Mouse (Mus musculus) bone marrow, adult 2 months (tissue): ENCODE data around the gene Dlk1.

Experiments used
- CTCF ChIP-seq: fragments of 200-500 bp; IDR thresholded peaks from 2 replicates; pipeline ENCODE4 v1.5.1; 2011; ENCODE audit warnings: low read length, control low read depth; ENCODE audit not compliant: control insufficient read depth, insufficient read depth
- POLR2A ChIP-seq: fragments of 200-500 bp; IDR thresholded peaks from 2 replicates; pipeline ENCODE4 v1.6.1; 2011; ENCODE audit warnings: low read depth, mild to moderate bottlenecking, control low read depth, low read length, borderline replicate concordance; ENCODE audit not compliant: control insufficient read depth

DNA sequence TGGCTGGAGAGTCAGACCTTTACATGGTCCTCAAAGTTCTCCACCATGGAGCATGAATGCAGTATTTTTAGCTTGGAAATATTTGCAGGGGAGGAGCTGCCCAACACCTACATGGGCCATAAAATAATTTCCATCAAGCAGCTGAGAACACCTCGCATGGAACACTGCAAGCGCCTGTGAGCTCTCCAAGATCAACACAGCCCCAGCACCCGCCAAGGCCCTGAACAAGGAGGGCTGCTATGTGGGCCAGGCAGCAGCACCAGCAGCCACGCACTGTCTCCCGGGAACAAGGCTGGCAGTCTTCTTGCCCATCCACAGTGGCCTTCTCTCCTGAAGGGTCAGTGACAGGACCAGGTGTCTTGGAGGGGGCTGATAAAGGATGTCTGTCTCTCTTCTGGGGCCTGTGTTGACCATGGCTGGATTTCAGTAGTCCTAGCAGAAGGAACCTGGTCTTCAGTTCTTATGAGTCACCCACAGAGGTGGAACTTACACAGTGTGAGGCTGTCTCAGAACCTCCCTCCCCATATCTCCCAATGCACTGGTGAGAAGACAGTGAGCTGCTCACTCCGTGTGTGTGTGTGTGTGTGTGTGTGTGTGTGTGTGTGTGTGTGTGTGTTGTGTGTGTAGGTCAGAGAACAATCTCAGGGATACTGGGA, 20.0 kb upstream of the Dlk1 start:
- TF ChIP-seq CTCF: no peak
- TF ChIP-seq POLR2A: no peak
